Mouse (Mus musculus) heart, embryonic 12.5 days (tissue): Measurements from ENCODE around the gene Tmbim1. TPM values are rescaled to one million over a fixed set of nuclear protein-coding genes. Genes with fewer than 3 reads are reported as not detected.

ENCODE experiments used
- ATAC-seq: fragments of 200-750 bp; cut with Nextera tagmentation; 2 replicates; pipeline ENCODE4 v1.8.0; 2017; ENCODE audit warnings: moderate TSS enrichment, moderate library complexity; ENCODE audit not compliant: insufficient number of reproducible peaks, low FRiP score
- H3K27ac ChIP-seq: fragments of 300-500 bp; sonication (generic); 2 replicates; pipeline ENCODE4 v1.5.1; 2016; ENCODE audit warnings: mild to moderate bottlenecking, moderate library complexity; ENCODE audit not compliant: poor library complexity, severe bottlenecking
- H3K27me3 ChIP-seq: fragments of 300-500 bp; sonication (generic); replicated peaks from 2 replicates; pipeline ENCODE4 v1.6.1; 2016; ENCODE audit warnings: mild to moderate bottlenecking, moderate library complexity
- H3K36me3 ChIP-seq: fragments of 300-500 bp; sonication (generic); 2 replicates; pipeline ENCODE4 v1.6.1; 2016; ENCODE audit warnings: mild to moderate bottlenecking, moderate library complexity
- H3K4me1 ChIP-seq: fragments of 300-500 bp; sonication (generic); replicated peaks from 2 replicates; pipeline ENCODE4 v1.6.1; 2016; ENCODE audit warnings: mild to moderate bottlenecking
- H3K4me2 ChIP-seq: fragments of 300-500 bp; sonication (generic); 2 replicates; pipeline ENCODE4 v1.6.1; 2016; ENCODE audit warnings: mild to moderate bottlenecking, moderate library complexity
- H3K4me3 ChIP-seq: fragments of 300-500 bp; sonication (generic); 2 replicates; pipeline ENCODE4 v1.5.1; 2016; ENCODE audit warnings: mild to moderate bottlenecking
- H3K9ac ChIP-seq: fragments of 300-500 bp; sonication (generic); 2 replicates; pipeline ENCODE4 v1.6.1; 2016; ENCODE audit warnings: mild to moderate bottlenecking, moderate library complexity
- H3K9me3 ChIP-seq: fragments of 300-500 bp; sonication (generic); replicated peaks from 2 replicates; pipeline ENCODE4 v1.6.1; 2016; ENCODE audit warnings: mild to moderate bottlenecking, moderate library complexity
- WGBS: fragments of 180-500 bp; shearing (Covaris S2); methylation state at CpG from one replicate; pipeline ENCODE4 v1.1.7; 2016; 5-methylcytosine and 5-hydroxymethylcytosine counted together
- polyA plus RNA-seq: library from polyadenylated mRNA; unstranded; fragments of >200 nt; fragmentation: Nextera tagmentation; extraction: Ambion mirVana; gene quantifications from 2 replicates; pipeline ENCODE4 v1.2.1, GENCODE M21; 2016

Tmbim1 gene
- polyA plus RNA-seq, 1 experiment from 2014 or later: 41.1 TPM

GRCm38 (mm10) chr1:74275015-74275414 is 30.4 kb downstream of the Tmbim1 start:
- H3K27ac ChIP-seq: peak overlapping the region; percentile 53
- H3K27me3 ChIP-seq: no peaks in the 10 kb centered on the region
- H3K36me3 ChIP-seq: peaks cover 15% of the 10 kb centered on the region
- ATAC-seq: peak; percentile 76
- H3K4me1 ChIP-seq: peaks cover 83% of the 10 kb centered on the region
- no peak overlapping the region for H3K4me3 ChIP-seq
- H3K9ac ChIP-seq: 0 out of 2 replicates have a peak overlapping the region, but pooled peaks have one; percentile 2
- H3K9me3 ChIP-seq: no peaks in the 10 kb centered on the region
- 9% methylated on average over 9 of the region's 9 CpGs for WGBS
- H3K4me2 ChIP-seq: peak overlapping the region; percentile 18

- WGBS: 26% methylated on average over 4 of the region's 4 CpGs
- no peak overlapping the region for H3K9ac ChIP-seq
- H3K27me3 ChIP-seq: no peaks in the 10 kb centered on the region
- no peaks in the 10 kb centered on the region for H3K9me3 ChIP-seq
- H3K4me3 ChIP-seq: no peak overlapping the region
- peaks cover 64% of the 10 kb centered on the region for H3K4me1 ChIP-seq
- H3K4me2 ChIP-seq: no peak overlapping the region
- H3K27ac ChIP-seq: peak overlapping the region; percentile 48
- peaks cover 24% of the 10 kb centered on the region for H3K36me3 ChIP-seq
- peak; percentile 53 for ATAC-seq
Observed at GRCm38 (mm10) chr1:74271659-74272058, 33.8 kb downstream of the Tmbim1 start.

- Histone ChIP-seq H3K4me1 (peaks cover 35% of the 10 kb centered on the region), H3K4me3 (no peak overlapping the region), H3K9ac (no peak overlapping the region), H3K9me3 (no peaks in the 10 kb centered on the region), H3K36me3 (peaks cover 53% of the 10 kb centered on the region), H3K27me3 (no peaks in the 10 kb centered on the region), H3K4me2 (no peak overlapping the region), H3K27ac (no peak overlapping the region)
- no peak for ATAC-seq
- WGBS: 86% methylated on average over 8 of the region's 8 CpGs
Observed at GRCm38 (mm10) chr1:74268750-74269149, 36.7 kb downstream of the Tmbim1 start.

- Histone ChIP-seq H3K27ac (no peak overlapping the region), H3K9ac (no peak overlapping the region), H3K4me2 (no peak overlapping the region), H3K4me1 (peaks cover 11% of the 10 kb centered on the region), H3K27me3 (no peaks in the 10 kb centered on the region), H3K36me3 (peaks cover 93% of the 10 kb centered on the region), H3K9me3 (no peaks in the 10 kb centered on the region), H3K4me3 (no peak overlapping the region)
- ATAC-seq: no peak
- 65% methylated on average over 6 of the region's 6 CpGs for WGBS
Observed at GRCm38 (mm10) chr1:74262510-74262909, 42.9 kb downstream of the Tmbim1 start.

- Histone ChIP-seq H3K27me3 (no peaks in the 10 kb centered on the region), H3K4me2 (no peak overlapping the region), H3K9ac (no peak overlapping the region), H3K27ac (peak overlapping the region; percentile 67), H3K4me1 (peaks cover 23% of the 10 kb centered on the region), H3K36me3 (peaks cover 80% of the 10 kb centered on the region), H3K4me3 (no peak overlapping the region), H3K9me3 (no peaks in the 10 kb centered on the region)
- WGBS: 38% methylated on average over 4 of the region's 4 CpGs
- no peak; the same call in 1 of the 2 replicates for ATAC-seq
Observed at GRCm38 (mm10) chr1:74256782-74257181, 48.6 kb downstream of the Tmbim1 start.

GRCm38 (mm10) chr1:74255704-74256345 is 49.6 kb downstream of the Tmbim1 start:
- ATAC-seq: no peak
- no peak overlapping the region for H3K9ac ChIP-seq
- 93% methylated on average over 8 of the region's 8 CpGs for WGBS
- no peak overlapping the region for H3K4me2 ChIP-seq
- H3K9me3 ChIP-seq: no peaks in the 10 kb centered on the region
- H3K4me3 ChIP-seq: no peak overlapping the region
- H3K27me3 ChIP-seq: no peaks in the 10 kb centered on the region
- no peak overlapping the region for H3K27ac ChIP-seq
- H3K4me1 ChIP-seq: peaks cover 23% of the 10 kb centered on the region
- peaks cover 81% of the 10 kb centered on the region for H3K36me3 ChIP-seq

GRCm38 (mm10) chr1:74250096-74250495 is 55.3 kb downstream of the Tmbim1 start:
- Histone ChIP-seq H3K4me3 (no peak overlapping the region), H3K27ac (no peak overlapping the region), H3K9me3 (no peaks in the 10 kb centered on the region), H3K4me1 (peaks cover 31% of the 10 kb centered on the region), H3K27me3 (no peaks in the 10 kb centered on the region), H3K36me3 (peaks cover 58% of the 10 kb centered on the region), H3K4me2 (no peak overlapping the region), H3K9ac (no peak overlapping the region)
- ATAC-seq: no peak
- WGBS: 87% methylated on average over 4 of the region's 4 CpGs

GRCm38 (mm10) chr1:74249331-74249980 is 56.0 kb downstream of the Tmbim1 start:
- no peak for ATAC-seq
- Histone ChIP-seq H3K4me3 (no peak overlapping the region), H3K4me1 (peaks cover 38% of the 10 kb centered on the region), H3K4me2 (no peak overlapping the region), H3K36me3 (peaks cover 54% of the 10 kb centered on the region), H3K9me3 (no peaks in the 10 kb centered on the region), H3K27ac (peak overlapping the region; percentile 89), H3K9ac (peak overlapping the region; percentile 42; the same call in 1 of the 2 replicates), H3K27me3 (no peaks in the 10 kb centered on the region)
- WGBS: 66% methylated on average over 5 of the region's 5 CpGs

GRCm38 (mm10) chr1:74248799-74249198 is 56.6 kb downstream of the Tmbim1 start:
- H3K4me1 ChIP-seq: peaks cover 42% of the 10 kb centered on the region
- no peaks in the 10 kb centered on the region for H3K27me3 ChIP-seq
- no peak overlapping the region for H3K9ac ChIP-seq
- H3K27ac ChIP-seq: peak overlapping the region; percentile 89
- H3K4me2 ChIP-seq: no peak overlapping the region
- H3K4me3 ChIP-seq: no peak overlapping the region
- H3K9me3 ChIP-seq: no peaks in the 10 kb centered on the region
- ATAC-seq: peak; percentile 75
- H3K36me3 ChIP-seq: peaks cover 52% of the 10 kb centered on the region
- 38% methylated on average over 1 of the region's 1 CpGs for WGBS

- 58% methylated on average over 2 of the region's 2 CpGs for WGBS
- Histone ChIP-seq H3K9ac (no peak overlapping the region), H3K4me1 (peaks cover 67% of the 10 kb centered on the region), H3K4me2 (no peak overlapping the region), H3K27ac (no peak overlapping the region), H3K4me3 (no peak overlapping the region), H3K9me3 (no peaks in the 10 kb centered on the region), H3K27me3 (no peaks in the 10 kb centered on the region), H3K36me3 (peaks cover 24% of the 10 kb centered on the region)
- ATAC-seq: no peak
Observed at GRCm38 (mm10) chr1:74245525-74245924, 59.9 kb downstream of the Tmbim1 start.

- peak overlapping the region; percentile 64; the same call in 1 of the 2 replicates for H3K9ac ChIP-seq
- WGBS: 41% methylated on average over 4 of the region's 4 CpGs
- 0 out of 2 replicates have a peak overlapping the region, but pooled peaks have one; percentile 15 for H3K4me3 ChIP-seq
- peaks cover under 1% of the 10 kb centered on the region; the same call in 1 of the 2 replicates for H3K36me3 ChIP-seq
- peak overlapping the region; percentile 50 for H3K4me2 ChIP-seq
- ATAC-seq: no peak
- peak overlapping the region; percentile 93 for H3K27ac ChIP-seq
- H3K27me3 ChIP-seq: no peaks in the 10 kb centered on the region
- H3K9me3 ChIP-seq: no peaks in the 10 kb centered on the region
- peaks cover 72% of the 10 kb centered on the region for H3K4me1 ChIP-seq
Observed at GRCm38 (mm10) chr1:74240832-74241231, 64.6 kb downstream of the Tmbim1 start.
